Mouse (Mus musculus): ENCODE measurements at regions not wholly inside any gene's neighbourhood (a gene's known extent, or its start where the extent isn't known, plus 50 kb on each side); places are given as distances from the start of the nearest gene placed in this dataset.
"Not testable (repeated sequence)": the region's sequence is repeated elsewhere in the genome, so short reads cannot be mapped to it uniquely, and the experiment has no call there.

DNA sequence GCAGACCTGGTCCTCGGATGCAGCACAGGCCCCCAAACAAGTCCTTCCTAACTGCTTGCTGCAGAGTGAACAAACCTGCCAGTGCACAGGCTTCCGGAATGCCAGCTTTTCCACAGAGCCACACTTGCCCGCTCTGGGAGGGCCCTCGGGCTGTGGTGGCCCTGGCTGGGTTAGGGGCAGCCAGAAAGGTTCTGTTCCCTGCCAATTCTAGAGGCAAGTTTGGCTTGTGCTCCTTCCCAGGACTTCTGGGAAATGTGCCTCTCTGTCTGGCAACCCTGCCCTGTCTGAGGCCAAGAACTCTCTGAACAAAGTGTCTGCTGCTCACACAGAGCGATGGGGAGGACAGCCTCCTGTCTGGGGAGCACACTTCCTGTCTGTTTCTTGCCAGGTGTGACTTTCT is 66.4 kb downstream of the Xrcc2 start:
- DNase-seq = peak; percentile 34

- no peak for DNase-seq
Measured at GRCm38 (mm10) chr5:25638097-25638496, 67.5 kb downstream of the Xrcc2 start.

DNA sequence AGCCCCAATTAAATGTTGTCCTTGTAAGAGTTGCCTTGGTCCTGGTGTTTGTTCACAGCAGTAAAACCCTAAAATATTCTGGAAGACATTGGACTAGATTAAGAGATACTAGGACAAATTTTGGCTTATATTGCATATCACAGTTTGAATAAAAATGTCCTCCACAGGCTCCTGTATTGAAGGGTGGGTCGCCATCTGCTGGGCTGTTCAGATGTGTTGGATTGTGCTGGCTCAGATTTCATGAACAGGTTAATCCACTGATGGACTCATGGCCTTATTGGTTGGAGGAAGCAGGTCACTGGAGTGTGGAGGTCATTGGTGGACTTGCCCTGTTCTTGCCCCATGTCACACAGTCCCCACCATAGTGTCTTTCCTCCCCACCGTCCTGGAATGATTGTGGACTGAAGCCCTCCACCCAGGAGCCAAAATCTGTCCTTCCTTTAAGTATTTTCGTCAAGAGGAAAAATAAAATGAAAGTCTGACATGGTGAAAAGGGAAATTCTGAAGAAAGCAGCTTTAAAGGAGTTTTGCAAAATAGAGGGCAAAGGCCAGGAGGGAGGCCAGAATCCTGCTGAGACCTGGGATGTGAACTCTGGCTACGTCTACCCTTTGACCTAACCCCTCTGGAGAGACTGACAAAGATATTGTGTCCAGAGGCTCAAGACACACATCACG is 72.6 kb downstream of the Xrcc2 start:
- DNase-seq = no peak

- DNase-seq = no peak
Measured at GRCm38 (mm10) chr5:25629731-25630130, 75.9 kb downstream of the Xrcc2 start.

- DNase-seq = no peak
Measured at GRCm38 (mm10) chr5:25628504-25628903, 77.1 kb downstream of the Xrcc2 start.

GRCm38 (mm10) chr5:25627086-25627485 is 78.5 kb downstream of the Xrcc2 start:
- DNase-seq = no peak

DNA sequence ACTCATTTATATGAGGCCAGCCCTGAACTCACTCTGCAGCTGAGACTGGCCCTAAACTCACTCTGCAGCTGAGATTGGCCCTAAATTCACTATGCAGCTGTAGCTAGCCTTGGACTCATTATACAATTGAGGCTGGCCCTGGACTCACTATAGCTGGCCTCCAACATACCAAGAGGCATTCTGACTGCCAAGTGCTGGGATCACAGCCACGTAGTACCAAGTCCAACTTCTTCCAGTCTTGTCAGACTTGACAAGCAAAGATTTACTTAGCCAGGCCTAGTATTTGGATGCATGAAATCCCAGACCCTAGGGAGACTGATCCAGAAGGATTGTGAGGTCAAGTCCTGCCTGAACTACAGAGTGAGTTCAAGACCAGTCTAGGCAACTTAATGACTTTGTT is 81.6 kb downstream of the Xrcc2 start:
- no peak for DNase-seq

DNA sequence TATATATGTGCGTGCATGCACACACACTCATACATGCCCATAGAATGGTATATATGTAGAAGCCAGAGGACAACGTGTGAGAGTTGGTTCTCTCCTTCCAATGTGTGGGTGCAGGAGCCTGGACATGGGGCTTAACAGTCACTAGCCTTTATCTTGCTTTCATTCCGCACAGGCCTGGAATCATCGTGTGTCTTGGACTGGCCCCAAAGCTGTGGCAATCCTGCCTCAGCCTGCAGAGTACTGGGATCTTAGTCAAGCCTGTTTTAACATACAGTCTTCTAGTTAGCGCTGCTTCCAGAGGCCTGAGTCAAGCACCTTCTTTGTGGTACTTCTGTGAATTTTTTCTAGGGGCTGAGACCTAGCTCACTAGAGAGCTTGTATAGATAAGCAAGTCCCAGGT is 85.8 kb downstream of the Xrcc2 start:
- DNase-seq = no peak

GRCm38 (mm10) chr5:25619337-25619736 is 86.3 kb downstream of the Xrcc2 start:
- DNase-seq = not testable (repeated sequence)

DNA sequence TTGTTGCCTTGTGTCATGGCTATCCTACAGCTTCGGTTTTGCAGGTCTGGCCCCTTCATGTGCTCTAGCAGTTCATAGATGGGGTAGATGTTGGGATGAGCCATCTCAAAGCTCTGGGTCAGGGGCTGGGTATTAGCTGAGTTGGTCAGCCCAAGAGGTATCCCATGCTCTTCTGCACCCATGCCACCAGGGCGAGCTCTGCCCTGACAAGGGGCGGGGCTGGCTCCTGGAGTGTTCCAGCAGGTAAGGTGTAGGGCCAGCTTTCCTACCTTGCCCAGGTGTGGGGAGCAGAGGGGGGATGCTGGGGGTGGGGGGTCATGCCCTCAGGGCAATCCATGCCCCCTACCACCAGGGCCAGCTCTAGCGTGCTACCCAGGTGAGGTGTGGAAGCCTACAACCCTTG is 91.0 kb downstream of the Xrcc2 start:
- DNase-seq = no peak

- DNase-seq = peak; percentile 61
Measured at GRCm38 (mm10) chr5:25613844-25614658, 91.6 kb downstream of the Xrcc2 start.

DNA sequence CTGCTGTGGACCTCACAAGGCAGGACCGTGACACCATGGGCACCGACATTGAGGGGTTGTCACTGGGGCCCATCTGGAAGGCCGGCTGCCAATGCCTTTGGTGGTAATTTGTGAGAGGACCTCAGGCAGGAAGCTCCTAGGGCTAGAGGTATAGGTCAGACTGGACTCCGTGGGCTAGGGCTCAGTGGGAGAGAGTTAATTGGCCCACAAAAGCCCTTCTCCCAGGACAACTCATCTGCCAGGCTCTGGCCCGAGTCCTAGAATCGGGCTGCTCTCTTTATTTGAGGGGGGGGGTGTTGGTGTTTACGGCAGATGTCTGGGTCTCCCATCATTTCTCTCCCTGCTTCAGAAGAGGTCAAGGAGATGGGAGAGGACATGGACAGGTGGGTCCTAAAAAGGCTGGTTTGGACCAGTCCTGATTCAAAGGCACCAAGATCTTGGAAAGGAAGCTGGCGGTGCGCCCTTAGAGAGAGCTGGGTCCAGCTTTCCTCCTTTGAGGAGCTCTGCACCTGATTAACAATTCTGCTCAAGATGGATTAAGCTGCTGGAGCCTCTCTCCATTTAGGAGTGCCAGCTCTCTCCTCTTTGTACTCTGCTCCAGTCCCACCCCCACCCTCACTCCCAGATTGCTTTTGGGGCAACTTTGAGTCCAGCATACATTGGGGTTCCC is 93.5 kb downstream of the Xrcc2 start:
- DNase-seq = peak; percentile 29

GRCm38 (mm10) chr5:25609911-25610310 is 94.0 kb downstream of the Cct8l1 start:
- peak; percentile 84 for DNase-seq

DNA sequence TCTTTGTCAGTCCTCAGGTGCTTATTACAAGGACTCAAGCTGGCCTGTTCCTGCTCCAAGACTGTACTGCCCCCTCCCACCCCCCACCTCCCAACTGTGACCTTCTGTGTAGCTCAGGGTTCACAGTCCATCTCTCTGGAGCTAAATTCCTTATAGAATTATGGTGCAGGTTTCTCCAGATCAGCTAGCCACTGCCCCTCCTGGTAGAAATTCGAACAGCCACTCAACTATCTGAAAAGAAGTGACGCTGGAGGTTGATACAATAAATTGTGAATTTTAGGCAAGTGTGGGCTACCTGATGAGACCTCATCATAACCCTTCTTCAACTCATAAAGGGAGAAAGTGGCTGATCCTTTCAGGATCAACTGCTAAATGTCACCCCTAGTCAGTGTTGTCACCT is 86.3 kb downstream of the Cct8l1 start:
- DNase-seq = no peak

- peak; percentile 55 for DNase-seq
Measured at GRCm38 (mm10) chr5:25599363-25599762, 83.5 kb downstream of the Cct8l1 start.

- no peak for DNase-seq
Measured at GRCm38 (mm10) chr5:25597786-25598185, 81.9 kb downstream of the Cct8l1 start.

DNA sequence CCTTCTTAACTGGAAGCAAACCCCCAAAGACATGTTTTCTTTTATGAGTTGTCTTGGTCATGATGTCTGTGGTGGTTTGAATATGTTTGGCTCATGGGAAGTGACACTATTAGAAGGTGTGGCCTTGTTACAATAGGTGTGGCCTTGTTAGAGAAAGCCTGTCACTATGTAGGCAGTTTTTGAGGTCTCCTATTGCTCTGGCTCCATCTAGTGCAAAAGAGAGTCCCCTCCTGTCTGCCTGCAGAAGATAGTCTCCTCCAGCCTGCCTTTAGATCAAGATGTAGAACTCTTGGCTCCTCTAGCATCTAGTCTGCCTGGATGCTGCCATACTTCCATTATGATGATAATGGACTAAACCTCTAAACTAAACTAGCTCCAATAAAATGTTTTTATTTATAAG is 75.8 kb downstream of the Cct8l1 start:
- DNase-seq = no peak
